Mouse (Mus musculus) thymus, adult 2 months (tissue): ENCODE results near the gene Atg4c.

Experiments used
- CTCF ChIP-seq: fragments of 200-500 bp; IDR thresholded peaks from 2 replicates; pipeline ENCODE4 v1.5.1; 2012; ENCODE audit warnings: mild to moderate bottlenecking, control low read depth, low read length, moderate library complexity, borderline replicate concordance; ENCODE audit not compliant: control insufficient read depth, poor library complexity, insufficient read depth; ENCODE audit errors: extremely low read depth
- POLR2A ChIP-seq: fragments of 200-500 bp; IDR thresholded peaks from 2 replicates; pipeline ENCODE4 v1.6.1; 2012; ENCODE audit warnings: mild to moderate bottlenecking, low read length, control low read depth, moderate library complexity; ENCODE audit not compliant: control insufficient read depth, poor library complexity, insufficient read depth; ENCODE audit errors: extremely low read depth

DNA sequence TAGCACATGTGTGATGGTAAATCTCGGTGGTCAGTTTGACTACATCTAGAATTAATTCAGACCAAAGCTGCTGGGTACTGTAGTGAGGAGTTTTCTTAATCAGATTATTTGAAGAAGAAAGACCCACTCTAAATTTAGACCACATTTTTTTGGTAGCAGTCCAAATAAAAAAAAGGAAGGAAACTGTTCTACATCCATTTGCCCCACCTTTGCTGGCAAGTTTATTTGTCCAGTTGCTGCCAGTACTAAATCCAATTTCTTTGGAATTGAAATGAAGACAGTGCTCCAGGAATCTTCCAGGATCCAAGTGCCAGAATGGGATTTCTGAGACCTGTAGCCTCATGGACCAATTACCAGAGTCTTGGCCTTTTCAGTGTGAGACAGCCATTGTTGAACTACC is 1.1 kb upstream of the Atg4c start:
- TF ChIP-seq CTCF (no peak), POLR2A (no peak)
